In the genomic region with DNA sequence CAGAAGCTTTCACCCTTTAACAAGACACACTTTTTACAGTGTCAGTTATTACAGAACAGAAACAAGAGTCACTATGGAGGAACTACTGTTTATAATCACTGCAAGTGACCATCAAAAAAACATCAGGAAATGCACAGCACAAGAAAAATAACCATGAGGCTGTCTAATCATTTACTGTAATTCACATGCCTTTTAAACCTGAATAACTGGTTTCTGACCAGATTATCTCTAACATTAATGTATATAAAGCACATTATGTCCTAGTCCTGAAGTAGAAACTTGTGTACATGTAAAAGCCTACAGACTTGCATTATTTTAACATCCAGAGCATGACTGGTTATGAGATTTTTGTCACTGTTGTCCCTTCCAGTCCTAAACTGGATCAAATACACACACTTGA, we compare ENCODE assay signal across 19 mouse cellular contexts. TPM values are rescaled to one million over a fixed set of nuclear protein-coding genes. Genes with fewer than 3 reads are reported as not detected.
DNase-seq lines count a peak whose midpoint lies in the region; ATAC-seq lines count a peak whose summit lies in the region.
"Had no signal": no experiment of that assay in that cellular context is flagged by ENCODE, and none has a peak within 500 bp of the region (broad histone marks: within the 10 kb centered on the region; RNA-seq: fewer than 3 reads in every experiment).

No protein-coding gene starts in this region.

- no peak overlapping the region for H3K4me2 ChIP-seq in kidney, embryonic 15.5 days
- no peak overlapping the region; the same call in 1 of the 2 replicates for H3K4me2 ChIP-seq in midbrain, embryonic 11.5 days
- H3K4me2 ChIP-seq in midbrain, embryonic 13.5 days (replicated peaks) = no peak overlapping the region
- H3K4me2 ChIP-seq in heart, embryonic 12.5 days = no peak overlapping the region
- H3K4me2 ChIP-seq: forebrain, embryonic 15.5 days had no signal

- peaks cover 14% of the 10 kb centered on the region for H3K36me3 ChIP-seq in kidney, embryonic 15.5 days
- H3K36me3 ChIP-seq in midbrain, embryonic 11.5 days (ENCODE audit: control insufficient read depth, insufficient read depth, low read length) = no peaks in the 10 kb centered on the region; the same call in 1 of the 2 replicates
- no peaks in the 10 kb centered on the region for H3K36me3 ChIP-seq in midbrain, embryonic 13.5 days
- H3K36me3 ChIP-seq in macrophage (ENCODE audit: inconsistent target) = no peaks in the 10 kb centered on the region
- peaks cover 12% of the 10 kb centered on the region for H3K36me3 ChIP-seq in heart, embryonic 12.5 days
- H3K36me3 ChIP-seq: forebrain, embryonic 15.5 days had no signal

- peaks cover 19% of the 10 kb centered on the region; the same call in 1 of the 2 replicates for H3K4me1 ChIP-seq in kidney, embryonic 15.5 days
- H3K4me1 ChIP-seq in midbrain, embryonic 11.5 days (ENCODE audit: control insufficient read depth, insufficient read depth, low read length) = peaks cover 6% of the 10 kb centered on the region
- peaks cover 13% of the 10 kb centered on the region for H3K4me1 ChIP-seq in midbrain, embryonic 13.5 days (replicated peaks)
- peaks cover 3% of the 10 kb centered on the region; the same call in 1 of the 2 replicates for H3K4me1 ChIP-seq in heart, embryonic 12.5 days (replicated peaks)
- H3K4me1 ChIP-seq: forebrain, embryonic 15.5 days; limb, embryonic 10.5 days had no signal

- no peak overlapping the region for H3K4me3 ChIP-seq in kidney, embryonic 15.5 days (replicated peaks)
- H3K4me3 ChIP-seq in midbrain, embryonic 11.5 days (ENCODE audit: low read depth, low read length) = no peak overlapping the region
- H3K4me3 ChIP-seq in midbrain, embryonic 13.5 days (replicated peaks) = no peak overlapping the region
- H3K4me3 ChIP-seq in macrophage (ENCODE audit: inconsistent target) = no peak overlapping the region
- H3K4me3 ChIP-seq in heart, embryonic 12.5 days = no peak overlapping the region
- H3K4me3 ChIP-seq: erythroblast, embryonic 14.5 days; forebrain, embryonic 15.5 days; heart, embryonic 10.5 days; limb, embryonic 10.5 days had no signal

- H3K79me2 ChIP-seq in macrophage (ENCODE audit: inconsistent target) = peaks cover 64% of the 10 kb centered on the region

- no peak overlapping the region for H3K9ac ChIP-seq in kidney, embryonic 15.5 days
- H3K9ac ChIP-seq in midbrain, embryonic 11.5 days (ENCODE audit: low read length) = peak overlapping the region; percentile 6; the same call in 1 of the 2 replicates
- no peak overlapping the region for H3K9ac ChIP-seq in midbrain, embryonic 13.5 days (replicated peaks)
- H3K9ac ChIP-seq in heart, embryonic 12.5 days = no peak overlapping the region
- H3K9ac ChIP-seq: forebrain, embryonic 15.5 days; liver, postnatal 0 days had no signal

- ATAC-seq in kidney, embryonic 15.5 days (replicated peaks; ENCODE audit: low FRiP score) = no peak
- no peak for ATAC-seq in midbrain, embryonic 11.5 days (ENCODE audit: low FRiP score)
- ATAC-seq in midbrain, embryonic 13.5 days = no peak
- ATAC-seq in heart, embryonic 12.5 days (ENCODE audit: insufficient number of reproducible peaks, low FRiP score) = no peak
- ATAC-seq: forebrain, embryonic 15.5 days; liver, postnatal 0 days had no signal

- H3K27me3 ChIP-seq in kidney, embryonic 15.5 days = no peaks in the 10 kb centered on the region
- no peaks in the 10 kb centered on the region for H3K27me3 ChIP-seq in midbrain, embryonic 11.5 days (ENCODE audit: control insufficient read depth, insufficient read depth, low read length)
- H3K27me3 ChIP-seq in midbrain, embryonic 13.5 days = no peaks in the 10 kb centered on the region
- no peaks in the 10 kb centered on the region for H3K27me3 ChIP-seq in heart, embryonic 12.5 days (replicated peaks)
- H3K27me3 ChIP-seq: forebrain, embryonic 15.5 days had no signal

- no peaks in the 10 kb centered on the region for H3K9me3 ChIP-seq in kidney, embryonic 15.5 days (replicated peaks)
- no peaks in the 10 kb centered on the region for H3K9me3 ChIP-seq in midbrain, embryonic 11.5 days (ENCODE audit: control insufficient read depth, low read length)
- no peaks in the 10 kb centered on the region for H3K9me3 ChIP-seq in midbrain, embryonic 13.5 days
- peaks cover 4% of the 10 kb centered on the region; the same call in 1 of the 2 replicates for H3K9me3 ChIP-seq in heart, embryonic 12.5 days (replicated peaks)
- H3K9me3 ChIP-seq: forebrain, embryonic 15.5 days; heart, embryonic 10.5 days; limb, embryonic 10.5 days had no signal

- DNase-seq in kidney, postnatal 14 days = no peak
- no peak for DNase-seq in midbrain, embryonic 11.5 days (ENCODE audit: low spot score, missing footprints)
- no peak for DNase-seq in adrenal gland, postnatal 10 days
- DNase-seq: cerebellum, adult 8-10 months; gastrocnemius, postnatal 36 days; heart, postnatal 10 days; kidney, postnatal 36 days; liver, postnatal 0 days; retina, postnatal 1 day; thymus, postnatal 36 days had no signal

- H3K27ac ChIP-seq in kidney, embryonic 15.5 days = peak overlapping the region; percentile 83
- peak overlapping the region; percentile 10 for H3K27ac ChIP-seq in midbrain, embryonic 11.5 days (ENCODE audit: low read depth, low read length)
- no peak overlapping the region for H3K27ac ChIP-seq in midbrain, embryonic 13.5 days
- H3K27ac ChIP-seq in macrophage = peak overlapping the region; percentile 17; the same call in 1 of the 2 replicates
- H3K27ac ChIP-seq in heart, embryonic 12.5 days (ENCODE audit: poor library complexity, severe bottlenecking) = no peak overlapping the region
- H3K27ac ChIP-seq: forebrain, embryonic 15.5 days; heart, embryonic 10.5 days; limb, embryonic 10.5 days had no signal

RNA-seq across cellular contexts. Expression of gene Arhgap19, which starts 7.8 kb away (rescaled TPM):
- 29.7 and 29.9 TPM in 2 replicates for polyA plus RNA-seq in kidney, embryonic 15.5 days (2015; fragmentation: Nextera tagmentation; extraction: Ambion mirVana)
- polyA plus RNA-seq in midbrain, embryonic 11.5 days (2014; fragmentation: Nextera tagmentation; extraction: Ambion mirVana) = 36.6 and 38.8 TPM in 2 replicates
- polyA plus RNA-seq in midbrain, embryonic 13.5 days (2015; fragmentation: Nextera tagmentation; extraction: Ambion mirVana) = 11.0 and 11.6 TPM in 2 replicates
- 100 to 1,000 TPM in 17 of 26 experiments, 10 to 100 TPM in 8, 1 to 10 TPM in 1; 7.7 to 676 (median 183) TPM for total RNA-seq in macrophage (2018; cell fraction: chromatin; rRNA removed)
- total RNA-seq in macrophage (2018; cell fraction: cytosol; rRNA removed) = 100 to 1,000 TPM in 12 of 26 experiments, 10 to 100 TPM in 14; 20.1 to 192 (median 78.1) TPM
- 100 to 1,000 TPM in 19 of 26 experiments, 10 to 100 TPM in 7; 28.2 to 692 (median 204) TPM for total RNA-seq in macrophage (2018; cell fraction: nucleus; rRNA removed)
- polyA plus RNA-seq in macrophage (2018) = 95.1 to 159 TPM (median 112 TPM) in 3 replicates
- total RNA-seq in adrenal gland, postnatal 10 days (2021) = 1 to 10 TPM; 7.6 to 8.6 TPM
- 17.8 and 19.5 TPM in 2 replicates for polyA plus RNA-seq in heart, embryonic 12.5 days (2016; fragmentation: Nextera tagmentation; extraction: Ambion mirVana)

RNA-seq across cellular contexts. Expression of gene Frat1, which starts 35.8 kb away (rescaled TPM):
- 5.6 and 6.3 TPM in 2 replicates for polyA plus RNA-seq in kidney, embryonic 15.5 days (2015; fragmentation: Nextera tagmentation; extraction: Ambion mirVana)
- polyA plus RNA-seq in midbrain, embryonic 11.5 days (2014; fragmentation: Nextera tagmentation; extraction: Ambion mirVana) = 9.7 and 10.1 TPM in 2 replicates
- 26.2 and 29.0 TPM in 2 replicates for polyA plus RNA-seq in midbrain, embryonic 13.5 days (2015; fragmentation: Nextera tagmentation; extraction: Ambion mirVana)
- 1 to 10 TPM in 5 of 26 experiments, under 1 TPM in 9, not detected in 12; 0.31 to 6.3 (median 0.81) TPM for total RNA-seq in macrophage (2018; cell fraction: chromatin; rRNA removed)
- total RNA-seq in macrophage (2018; cell fraction: cytosol; rRNA removed) = 1 to 10 TPM in 12 of 26 experiments, under 1 TPM in 14; 0.10 to 5.8 (median 0.95) TPM
- 1 to 10 TPM in 7 of 26 experiments, under 1 TPM in 12, not detected in 7; 0.28 to 7.8 (median 0.94) TPM for total RNA-seq in macrophage (2018; cell fraction: nucleus; rRNA removed)
- 0.36 to 3.2 TPM (median 1.3 TPM) in 3 replicates for polyA plus RNA-seq in macrophage (2018)
- 10 to 100 TPM in 1 of 2 experiments, 1 to 10 TPM in 1; 8.6 to 11.7 TPM for total RNA-seq in adrenal gland, postnatal 10 days (2021)
- 2.5 and 3.2 TPM in 2 replicates for polyA plus RNA-seq in heart, embryonic 12.5 days (2016; fragmentation: Nextera tagmentation; extraction: Ambion mirVana)

RNA-seq across cellular contexts. Expression of gene Slit1, which starts 50.6 kb away (rescaled TPM):
- polyA plus RNA-seq in kidney, embryonic 15.5 days (2015; fragmentation: Nextera tagmentation; extraction: Ambion mirVana) = 6.1 and 6.3 TPM in 2 replicates
- 8.8 and 10.2 TPM in 2 replicates for polyA plus RNA-seq in midbrain, embryonic 11.5 days (2014; fragmentation: Nextera tagmentation; extraction: Ambion mirVana)
- 13.2 and 23.8 TPM in 2 replicates for polyA plus RNA-seq in midbrain, embryonic 13.5 days (2015; fragmentation: Nextera tagmentation; extraction: Ambion mirVana)
- 100 to 1,000 TPM in 17 of 26 experiments, 10 to 100 TPM in 9; 28.1 to 163 (median 110) TPM for total RNA-seq in macrophage (2018; cell fraction: chromatin; rRNA removed)
- 1 to 10 TPM; 1.9 to 8.5 (median 4.2) TPM for total RNA-seq in macrophage (2018; cell fraction: cytosol; rRNA removed)
- 10 to 100 TPM; 13.7 to 76.8 (median 31.9) TPM for total RNA-seq in macrophage (2018; cell fraction: nucleus; rRNA removed)
- polyA plus RNA-seq in macrophage (2018) = 1.2 to 6.7 TPM (median 3.4 TPM) in 3 replicates
- 1 to 10 TPM; 3.8 to 5.7 TPM for total RNA-seq in adrenal gland, postnatal 10 days (2021)
- polyA plus RNA-seq in heart, embryonic 12.5 days (2016; fragmentation: Nextera tagmentation; extraction: Ambion mirVana) = 0.04 and 0.13 TPM in 2 replicates
- polyA plus RNA-seq: C2C12 had no signal

RNA-seq across cellular contexts. Expression of gene Frat2, which starts 53.9 kb away (rescaled TPM):
- 4.8 and 5.9 TPM in 2 replicates for polyA plus RNA-seq in kidney, embryonic 15.5 days (2015; fragmentation: Nextera tagmentation; extraction: Ambion mirVana)
- polyA plus RNA-seq in midbrain, embryonic 11.5 days (2014; fragmentation: Nextera tagmentation; extraction: Ambion mirVana) = 6.6 and 7.2 TPM in 2 replicates
- 7.6 and 10.4 TPM in 2 replicates for polyA plus RNA-seq in midbrain, embryonic 13.5 days (2015; fragmentation: Nextera tagmentation; extraction: Ambion mirVana)
- total RNA-seq in macrophage (2018; cell fraction: chromatin; rRNA removed) = 1 to 10 TPM in 8 of 26 experiments, under 1 TPM in 7, not detected in 11; 0.36 to 6.6 (median 1.0) TPM
- total RNA-seq in macrophage (2018; cell fraction: cytosol; rRNA removed) = 1 to 10 TPM in 13 of 26 experiments, under 1 TPM in 13; 0.03 to 6.3 (median 1.1) TPM
- total RNA-seq in macrophage (2018; cell fraction: nucleus; rRNA removed) = 1 to 10 TPM in 13 of 26 experiments, under 1 TPM in 6, not detected in 7; 0.25 to 4.3 (median 1.3) TPM
- polyA plus RNA-seq in macrophage (2018) = 0.41 to 4.5 TPM (median 3.0 TPM) in 3 replicates
- total RNA-seq in adrenal gland, postnatal 10 days (2021) = 1 to 10 TPM; 4.8 to 7.1 TPM
- polyA plus RNA-seq in heart, embryonic 12.5 days (2016; fragmentation: Nextera tagmentation; extraction: Ambion mirVana) = 3.6 TPM in 2 replicates

Comparison
In these comparisons a context has a peak if more than half of its experiments do, and no peak if none do; other contexts are left out.
1. H3K27ac ChIP-seq: peak in kidney, embryonic 15.5 days (single experiment), midbrain, embryonic 11.5 days (single experiment) and macrophage (single experiment); none in midbrain, embryonic 13.5 days (single experiment) and heart, embryonic 12.5 days (single experiment).